Mouse (Mus musculus) lung, adult 2 months (tissue): Measurements from ENCODE around the gene Slc37a3.

Experiments used
- CTCF ChIP-seq: fragments of 200-500 bp; IDR thresholded peaks from 2 replicates; pipeline ENCODE4 v1.5.1; 2011; ENCODE audit warnings: mild to moderate bottlenecking, low read length, control low read depth; ENCODE audit not compliant: insufficient read depth
- POLR2A ChIP-seq: fragments of 200-500 bp; IDR thresholded peaks from 2 replicates; pipeline ENCODE4 v1.6.1; 2011; ENCODE audit warnings: low read depth, mild to moderate bottlenecking, control low read depth, low read length, borderline replicate concordance; ENCODE audit errors: extremely low read depth

GRCm38 (mm10) chr6:39344020-39344419 is 33.5 kb downstream of the Slc37a3 start:
- peak; percentile 98 for TF ChIP-seq CTCF
- no peak for TF ChIP-seq POLR2A
